23 mouse cellular contexts compared by ENCODE assay signal in the genomic region with DNA sequence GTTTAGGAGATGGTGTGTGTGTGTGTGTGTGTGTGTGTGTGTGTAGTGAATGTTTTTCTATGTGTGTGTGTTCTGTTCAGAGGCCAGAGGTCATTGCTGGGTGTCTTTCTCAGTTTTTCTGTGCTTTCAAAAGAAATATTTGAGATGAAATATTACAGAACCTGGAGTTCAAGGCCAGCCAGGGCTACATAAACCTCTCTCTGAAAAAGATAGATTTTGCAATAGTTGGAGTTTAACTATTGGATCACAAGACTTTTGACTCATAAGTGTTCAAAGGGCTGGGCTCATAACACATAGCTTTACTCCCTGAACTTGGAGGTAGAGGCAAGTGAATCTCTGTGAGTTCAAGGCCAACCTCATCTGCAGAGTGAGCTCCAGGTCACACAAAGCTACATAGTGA. TPM values are rescaled to one million over a fixed set of nuclear protein-coding genes. Genes with fewer than 3 reads are reported as not detected.
DNase-seq lines count a peak whose midpoint lies in the region; ATAC-seq and TF ChIP-seq lines count a peak whose summit lies in the region.
"Had no signal": no experiment of that assay in that cellular context is flagged by ENCODE, and none has a peak within 500 bp of the region (broad histone marks: within the 10 kb centered on the region; RNA-seq: fewer than 3 reads in every experiment).

No protein-coding gene starts in this region.

- H3K4me1 ChIP-seq in hindbrain, embryonic 13.5 days (replicated peaks), result peaks cover 52% of the 10 kb centered on the region
- H3K4me1 ChIP-seq in hindbrain, postnatal 0 days (ENCODE audit: insufficient read depth, low read length), result peaks cover 21% of the 10 kb centered on the region; the same call in 1 of the 2 replicates
- H3K4me1 ChIP-seq in midbrain, embryonic 12.5 days, result peaks cover 39% of the 10 kb centered on the region
- peaks cover 59% of the 10 kb centered on the region for H3K4me1 ChIP-seq in midbrain, embryonic 10.5 days
- peaks cover 29% of the 10 kb centered on the region for H3K4me1 ChIP-seq in liver, embryonic 13.5 days (replicated peaks)
- peaks cover 10% of the 10 kb centered on the region; the same call in 1 of the 2 replicates for H3K4me1 ChIP-seq in neural tube, embryonic 14.5 days (ENCODE audit: control insufficient read depth, insufficient read depth, low read length)

- no peaks in the 10 kb centered on the region for H3K36me3 ChIP-seq in hindbrain, embryonic 13.5 days
- H3K36me3 ChIP-seq in hindbrain, postnatal 0 days (ENCODE audit: insufficient read depth, low read length), result no peaks in the 10 kb centered on the region
- H3K36me3 ChIP-seq in midbrain, embryonic 12.5 days, result no peaks in the 10 kb centered on the region
- H3K36me3 ChIP-seq in midbrain, embryonic 10.5 days, result no peaks in the 10 kb centered on the region
- H3K36me3 ChIP-seq in liver, embryonic 13.5 days, result no peaks in the 10 kb centered on the region
- H3K36me3 ChIP-seq in neural tube, embryonic 14.5 days (ENCODE audit: control insufficient read depth, insufficient read depth, low read length), result no peaks in the 10 kb centered on the region
- H3K36me3 ChIP-seq: embryonic facial prominence, embryonic 15.5 days; forebrain, embryonic 10.5 days; midbrain, embryonic 13.5 days had no signal

- no peak for ATAC-seq in hindbrain, embryonic 13.5 days (ENCODE audit: low FRiP score)
- ATAC-seq in hindbrain, postnatal 0 days, result no peak
- no peak for ATAC-seq in midbrain, embryonic 12.5 days (ENCODE audit: low FRiP score, low read depth)
- no peak for ATAC-seq in liver, embryonic 13.5 days (ENCODE audit: low read depth)
- ATAC-seq in neural tube, embryonic 14.5 days (ENCODE audit: low read depth), result no peak
- no peak for ATAC-seq in inflammation-experienced regulatory T-cells, adult 6 months
- ATAC-seq: intestine, postnatal 0 days; midbrain, embryonic 13.5 days had no signal

- H3K4me2 ChIP-seq in hindbrain, embryonic 13.5 days, result peak overlapping the region; percentile 78; the same call in 1 of the 2 replicates
- H3K4me2 ChIP-seq in hindbrain, postnatal 0 days (ENCODE audit: low read depth, low read length), result no peak overlapping the region
- peak overlapping the region; percentile 70; the same call in 1 of the 2 replicates for H3K4me2 ChIP-seq in midbrain, embryonic 12.5 days (replicated peaks)
- peak overlapping the region; percentile 55; the same call in 1 of the 2 replicates for H3K4me2 ChIP-seq in liver, embryonic 13.5 days
- peak overlapping the region; percentile 76; the same call in 1 of the 2 replicates for H3K4me2 ChIP-seq in neural tube, embryonic 14.5 days (ENCODE audit: low read depth, low read length)

- H3K27me3 ChIP-seq in hindbrain, embryonic 13.5 days, result no peaks in the 10 kb centered on the region
- H3K27me3 ChIP-seq in hindbrain, postnatal 0 days (ENCODE audit: insufficient read depth, low read length), result no peaks in the 10 kb centered on the region
- H3K27me3 ChIP-seq in midbrain, embryonic 12.5 days, result no peaks in the 10 kb centered on the region
- no peaks in the 10 kb centered on the region for H3K27me3 ChIP-seq in midbrain, embryonic 10.5 days (ENCODE audit: low read depth, poor library complexity, severe bottlenecking)
- peaks cover 56% of the 10 kb centered on the region for H3K27me3 ChIP-seq in liver, embryonic 13.5 days
- H3K27me3 ChIP-seq in neural tube, embryonic 14.5 days (ENCODE audit: control insufficient read depth, insufficient read depth, low read length), result no peaks in the 10 kb centered on the region; the same call in 1 of the 2 replicates
- H3K27me3 ChIP-seq: embryonic facial prominence, embryonic 15.5 days; midbrain, embryonic 13.5 days had no signal

- TF ChIP-seq CTCF in hindbrain, postnatal 0 days (IDR thresholded peaks at IDR 0.05; ENCODE audit: low read depth), result no peak

- no peak overlapping the region for H3K9ac ChIP-seq in hindbrain, embryonic 13.5 days
- no peak overlapping the region for H3K9ac ChIP-seq in hindbrain, postnatal 0 days (replicated peaks; ENCODE audit: low read length)
- no peak overlapping the region for H3K9ac ChIP-seq in midbrain, embryonic 12.5 days (replicated peaks)
- H3K9ac ChIP-seq in liver, embryonic 13.5 days, result no peak overlapping the region
- no peak overlapping the region for H3K9ac ChIP-seq in neural tube, embryonic 14.5 days (replicated peaks; ENCODE audit: low read depth, low read length)
- H3K9ac ChIP-seq: embryonic facial prominence, embryonic 15.5 days; lung, embryonic 14.5 days; midbrain, embryonic 13.5 days had no signal

- H3K27ac ChIP-seq in hindbrain, embryonic 13.5 days, result no peak overlapping the region
- H3K27ac ChIP-seq in hindbrain, postnatal 0 days, result no peak overlapping the region
- H3K27ac ChIP-seq in midbrain, embryonic 12.5 days (replicated peaks), result no peak overlapping the region
- no peak overlapping the region for H3K27ac ChIP-seq in midbrain, embryonic 10.5 days (replicated peaks)
- H3K27ac ChIP-seq in liver, embryonic 13.5 days, result no peak overlapping the region
- no peak overlapping the region for H3K27ac ChIP-seq in neural tube, embryonic 14.5 days (ENCODE audit: low read depth, low read length)
- H3K27ac ChIP-seq: embryonic facial prominence, embryonic 15.5 days; forebrain, embryonic 10.5 days; layer of hippocampus, adult 2 months; midbrain, embryonic 13.5 days had no signal

- no peak for DNase-seq in hindbrain, postnatal 0 days (ENCODE audit: low spot score)
- DNase-seq in midbrain, embryonic 10.5 days (ENCODE audit: low spot score), result no peak
- DNase-seq in liver, embryonic 13.5 days, result no peak
- DNase-seq: adrenal gland, adult 8-10 months; cerebellum, adult 8-10 months; heart, adult 11 months; kidney, postnatal 10 days; left cerebral cortex, postnatal 4 days; lung, embryonic 14.5 days; lung, postnatal 4 days; right cerebral cortex, postnatal 25 days; thymus, postnatal 25 days had no signal

- H3K4me3 ChIP-seq in hindbrain, embryonic 13.5 days, result no peak overlapping the region
- H3K4me3 ChIP-seq in hindbrain, postnatal 0 days (ENCODE audit: low read length), result no peak overlapping the region
- no peak overlapping the region for H3K4me3 ChIP-seq in midbrain, embryonic 12.5 days
- H3K4me3 ChIP-seq in midbrain, embryonic 10.5 days, result no peak overlapping the region
- H3K4me3 ChIP-seq in liver, embryonic 13.5 days (replicated peaks), result no peak overlapping the region
- H3K4me3 ChIP-seq in neural tube, embryonic 14.5 days (ENCODE audit: low read depth, low read length), result no peak overlapping the region
- H3K4me3 ChIP-seq: layer of hippocampus, adult 2 months had no signal

- no peaks in the 10 kb centered on the region for H3K9me3 ChIP-seq in hindbrain, embryonic 13.5 days
- H3K9me3 ChIP-seq in hindbrain, postnatal 0 days (ENCODE audit: low read length), result no peaks in the 10 kb centered on the region
- no peaks in the 10 kb centered on the region for H3K9me3 ChIP-seq in midbrain, embryonic 12.5 days
- H3K9me3 ChIP-seq in midbrain, embryonic 10.5 days (replicated peaks), result no peaks in the 10 kb centered on the region
- no peaks in the 10 kb centered on the region for H3K9me3 ChIP-seq in liver, embryonic 13.5 days (replicated peaks)
- no peaks in the 10 kb centered on the region for H3K9me3 ChIP-seq in neural tube, embryonic 14.5 days (ENCODE audit: control insufficient read depth, low read length)
- H3K9me3 ChIP-seq: embryonic facial prominence, embryonic 15.5 days; forebrain, embryonic 10.5 days; midbrain, embryonic 13.5 days had no signal

RNA-seq across cellular contexts. Expression of a gene that starts 2.8 kb away (rescaled TPM):
- polyA plus RNA-seq in hindbrain, embryonic 13.5 days (2015; fragmentation: Nextera tagmentation; extraction: Ambion mirVana), result 20.1 and 22.5 TPM in 2 replicates
- 29.3 and 36.0 TPM in 2 replicates for total RNA-seq in hindbrain, postnatal 0 days (2014; rRNA removed)
- polyA plus RNA-seq in hindbrain, postnatal 0 days (2015; fragmentation: Nextera tagmentation; extraction: Ambion mirVana), result 11.9 and 12.8 TPM in 2 replicates
- 36.6 and 39.4 TPM in 2 replicates for polyA plus RNA-seq in midbrain, embryonic 12.5 days (2016; fragmentation: Nextera tagmentation; extraction: Ambion mirVana)
- 25.1 and 26.1 TPM in 2 replicates for polyA plus RNA-seq in midbrain, embryonic 10.5 days (2016; fragmentation: Nextera tagmentation; extraction: Ambion mirVana)
- 5.4 and 5.6 TPM in 2 replicates for polyA plus RNA-seq in liver, embryonic 13.5 days (2015; fragmentation: Nextera tagmentation; extraction: Ambion mirVana)
- 22.7 and 26.1 TPM in 2 replicates for polyA plus RNA-seq in neural tube, embryonic 14.5 days (2014; fragmentation: Nextera tagmentation; extraction: Ambion mirVana)
- polyA plus RNA-seq in inflammation-experienced regulatory T-cells, adult 6 months (2017; shearing (Covaris generic)), result not detected
- total RNA-seq: hematopoietic stem cell, adult 5-6 weeks; MEL had no signal
